Mouse (Mus musculus) cerebellum, adult (tissue): ENCODE data around the gene Gbp8.
"Not testable (repeated sequence)": the region's sequence is repeated elsewhere in the genome, so short reads cannot be mapped to it uniquely, and the experiment has no call there.

Source experiments
- ATAC-seq: cut with Nextera tagmentation; 2 replicates; pipeline ENCODE4 v1.9.2; 2017; ENCODE audit warnings: mild to moderate bottlenecking, moderate library complexity, mixed read lengths; ENCODE audit not compliant: insufficient number of reproducible peaks, low FRiP score, low TSS enrichment

The Gbp8 gene

DNA sequence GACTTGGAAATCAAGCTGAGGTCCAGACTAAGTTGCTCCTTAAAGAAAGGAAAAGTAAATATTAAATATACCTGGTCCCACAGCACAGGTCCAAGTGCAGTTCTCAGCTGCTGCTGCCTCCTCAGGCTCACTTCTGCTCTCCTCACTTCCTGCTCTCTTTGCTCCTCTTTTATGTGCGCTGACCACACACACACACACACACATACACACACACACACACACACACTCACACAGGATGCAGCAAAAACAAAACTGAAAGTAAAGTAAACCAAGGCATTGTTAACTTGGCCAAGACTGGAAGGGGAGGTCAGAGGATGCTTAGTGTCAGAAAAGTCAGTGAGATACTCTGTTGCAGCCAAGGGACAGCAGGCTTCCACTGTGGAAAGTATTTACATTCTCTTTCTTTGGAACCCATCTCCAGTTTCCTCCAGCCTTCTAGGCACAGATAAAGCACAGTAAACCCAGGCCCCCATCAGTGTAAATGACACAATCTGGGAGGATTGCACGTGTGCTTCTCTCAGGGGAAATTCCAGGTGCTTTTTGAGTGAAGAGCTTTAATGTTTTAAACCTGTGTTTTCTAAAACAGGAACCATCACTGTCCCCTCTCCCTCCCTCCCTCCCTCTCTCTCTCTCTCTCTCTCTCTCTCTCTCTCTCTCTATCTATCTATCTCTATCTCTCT, at the start of gene Gbp8, which contains the start of the genes Gbp9 and Gbp4:
Gene Gbp8 (minus strand): TSS at position 132 of the 680 bp plus-strand sequence.
Gene Gbp9 (minus strand): TSS at position 131 of the 680 bp plus-strand sequence.
Gene Gbp4 (minus strand): TSS at position 178 of the 680 bp plus-strand sequence.
- ATAC-seq, result not testable (repeated sequence)

DNA sequence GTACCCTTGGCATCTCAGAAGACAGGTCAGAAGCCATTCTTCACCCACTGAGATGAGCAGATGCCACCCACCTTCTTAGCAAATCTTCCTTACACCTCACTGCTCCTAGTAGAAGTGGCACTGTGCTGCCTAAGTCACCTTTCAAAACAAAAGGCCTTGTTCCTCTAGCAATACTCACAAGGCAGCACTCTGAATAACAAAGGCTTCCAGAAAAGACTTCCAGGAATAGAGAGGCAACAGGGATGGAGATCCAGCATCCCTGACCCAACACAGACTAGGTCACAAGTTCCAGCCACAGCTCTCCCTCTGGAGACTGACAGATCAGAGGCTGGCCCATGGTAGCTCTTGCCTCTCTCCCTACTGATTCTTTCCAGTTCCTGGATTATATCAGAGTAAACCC, 42.1 kb upstream of the Gbp8 start:
- ATAC-seq, result no peak

- ATAC-seq, result no peak
Measured at GRCm38 (mm10) chr5:105156582-105156981, 17.2 kb upstream of the Gbp8 start.

GRCm38 (mm10) chr5:105154049-105154448, 14.7 kb upstream of the Gbp8 start:
- no peak for ATAC-seq

- ATAC-seq, result not testable (repeated sequence)
Measured at GRCm38 (mm10) chr5:105148062-105148461, 8.7 kb upstream of the Gbp8 start.

DNA sequence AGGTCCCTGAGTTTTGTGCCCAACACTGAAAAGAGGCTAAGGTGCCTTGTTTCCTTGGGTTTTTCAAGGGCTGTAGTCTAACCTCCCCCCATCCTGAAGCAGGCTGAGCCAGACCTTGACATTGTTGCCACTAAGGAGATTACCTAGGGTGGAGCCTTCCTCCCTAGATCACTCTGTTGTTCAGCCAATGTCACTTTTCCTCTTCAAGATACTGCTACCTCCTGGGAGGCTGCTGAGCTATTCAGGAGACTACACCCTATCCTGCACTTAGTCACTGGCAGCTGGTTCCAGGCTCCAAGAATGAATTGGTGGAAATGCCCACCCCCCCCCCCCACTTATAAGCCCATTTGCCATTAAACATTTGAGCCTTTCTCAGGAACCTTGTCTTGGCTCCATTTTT, 7.1 kb upstream of the Gbp8 start:
- ATAC-seq, result no peak

DNA sequence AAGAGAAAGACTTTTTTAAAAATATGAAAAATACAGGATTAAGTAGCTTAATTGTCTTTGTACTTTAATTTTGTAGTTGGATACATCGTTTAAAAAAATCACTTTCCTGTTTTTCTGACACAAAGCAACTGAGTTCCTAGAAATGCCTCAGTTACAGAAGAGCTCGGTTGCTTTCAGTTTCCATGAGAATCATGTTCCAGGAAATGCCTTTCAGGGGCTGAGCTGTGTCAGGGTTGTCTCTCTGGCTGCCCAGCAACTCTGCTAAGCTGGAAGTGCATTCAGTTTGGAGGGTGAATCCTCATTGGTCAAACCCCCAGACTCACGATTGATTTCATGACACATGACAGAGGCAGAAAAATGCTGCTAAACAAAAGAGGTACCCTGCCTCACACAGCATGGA, 6.4 kb upstream of the Gbp8 start:
- ATAC-seq, result not testable (repeated sequence)

DNA sequence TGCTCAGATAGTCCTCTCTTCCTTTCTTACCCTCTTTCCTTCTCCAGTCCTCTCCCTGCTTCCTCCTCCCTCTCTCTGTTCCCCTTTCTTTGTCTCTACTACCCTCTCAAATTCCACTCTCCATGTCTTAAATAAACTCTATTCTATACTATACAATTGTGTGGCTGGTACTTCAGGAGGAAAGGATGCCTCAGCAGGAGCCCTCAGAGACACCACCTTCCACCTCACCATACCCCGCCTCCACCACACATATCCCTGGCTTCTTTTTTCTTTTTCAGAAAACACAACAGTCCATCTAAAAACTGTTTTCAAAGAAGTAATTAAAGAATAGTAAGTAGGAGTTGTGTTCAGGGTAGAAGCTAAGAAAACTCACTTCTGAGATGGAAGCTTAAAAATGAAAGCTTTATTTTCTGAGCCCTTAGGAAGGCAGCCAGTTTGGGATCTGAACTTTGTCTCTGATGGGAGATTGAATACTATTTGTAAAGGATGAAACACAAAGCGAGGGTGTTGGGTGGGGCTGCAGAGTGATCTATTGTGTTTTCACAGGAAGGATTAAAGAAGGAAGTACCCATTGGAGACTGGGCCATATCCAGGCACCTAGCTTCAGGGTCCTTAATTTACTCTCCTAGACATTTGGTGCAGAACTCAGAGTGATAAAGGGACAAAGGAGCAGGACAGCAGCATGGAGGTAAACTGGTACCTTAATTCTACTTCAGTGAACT, 910 bp upstream of the Gbp8 start:
- ATAC-seq, result not testable (repeated sequence)

GRCm38 (mm10) chr5:105138906-105139305, 434 bp downstream of the Gbp8 start:
- no peak for ATAC-seq

DNA sequence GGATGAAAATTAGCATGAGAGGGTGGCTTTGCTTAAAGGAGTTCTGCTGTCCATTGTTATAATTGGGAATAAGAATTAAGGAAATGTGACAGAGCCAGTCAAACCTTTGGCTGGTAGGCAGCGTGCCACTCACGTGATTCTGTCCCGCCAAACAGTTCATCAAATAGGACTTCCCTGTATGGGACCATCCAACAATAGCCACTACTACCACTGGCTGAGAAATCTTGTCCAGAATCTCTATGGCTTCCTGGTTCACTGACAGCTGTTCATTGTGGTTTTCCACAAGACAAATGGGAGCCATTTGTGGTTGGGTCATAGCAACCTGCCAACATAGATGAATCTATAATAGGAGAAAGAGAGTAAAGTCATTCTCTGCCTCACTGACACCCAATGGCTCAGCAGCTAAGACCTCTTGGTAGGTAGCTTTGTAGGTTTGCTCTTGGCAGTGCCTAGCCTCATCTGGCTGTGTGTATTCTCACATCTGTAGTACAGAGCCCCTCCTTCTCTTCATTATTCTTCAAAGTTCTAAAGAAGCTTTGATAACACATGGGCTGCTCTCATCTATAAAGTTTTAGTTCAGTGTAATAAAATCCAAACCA, 2.5 kb downstream of the Gbp8 start:
- not testable (repeated sequence) for ATAC-seq

- not testable (repeated sequence) for ATAC-seq
Measured at GRCm38 (mm10) chr5:105121731-105122130, 17.6 kb downstream of the Gbp8 start.

DNA sequence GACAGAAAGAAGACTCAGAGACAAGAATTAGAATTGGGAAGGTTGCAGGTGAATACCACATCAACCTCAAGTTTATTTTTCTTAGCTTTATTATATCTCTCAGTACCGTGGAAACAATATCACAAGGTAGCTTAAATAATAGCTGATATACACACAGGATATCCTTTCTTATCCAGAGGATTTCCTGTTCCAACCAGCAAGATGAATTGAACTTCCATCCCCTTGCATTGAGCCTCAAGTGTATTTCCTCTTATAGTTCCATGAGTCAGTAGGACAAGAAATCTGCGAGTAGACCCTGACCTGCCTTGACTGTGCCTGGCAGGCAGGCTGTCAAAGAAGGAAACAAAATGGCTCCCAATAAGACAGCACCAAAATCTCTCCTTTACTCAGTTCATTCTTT, 23.6 kb downstream of the Gbp8 start:
- no peak for ATAC-seq

DNA sequence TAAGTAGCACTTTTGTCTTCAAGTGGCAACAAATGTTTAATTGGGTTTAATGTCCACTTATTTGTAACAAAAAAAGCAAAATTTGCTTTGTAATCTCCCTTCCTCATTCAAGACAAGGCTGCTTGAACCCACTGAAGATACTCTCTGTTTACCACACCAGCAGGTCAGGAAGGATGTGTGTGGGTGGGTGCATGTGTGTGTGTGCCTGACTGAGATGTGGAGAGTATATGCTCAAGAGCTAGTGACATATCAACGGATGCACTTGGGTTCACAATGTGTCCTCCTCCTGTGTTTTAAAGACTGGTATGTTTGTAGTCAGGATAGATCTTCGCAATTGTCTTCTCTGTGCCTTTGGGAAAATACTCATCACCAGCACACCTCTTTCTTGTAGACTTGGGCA, 24.6 kb downstream of the Gbp8 start:
- ATAC-seq, result no peak

- ATAC-seq, result no peak
Measured at GRCm38 (mm10) chr5:105113656-105114055, 25.7 kb downstream of the Gbp8 start.

DNA sequence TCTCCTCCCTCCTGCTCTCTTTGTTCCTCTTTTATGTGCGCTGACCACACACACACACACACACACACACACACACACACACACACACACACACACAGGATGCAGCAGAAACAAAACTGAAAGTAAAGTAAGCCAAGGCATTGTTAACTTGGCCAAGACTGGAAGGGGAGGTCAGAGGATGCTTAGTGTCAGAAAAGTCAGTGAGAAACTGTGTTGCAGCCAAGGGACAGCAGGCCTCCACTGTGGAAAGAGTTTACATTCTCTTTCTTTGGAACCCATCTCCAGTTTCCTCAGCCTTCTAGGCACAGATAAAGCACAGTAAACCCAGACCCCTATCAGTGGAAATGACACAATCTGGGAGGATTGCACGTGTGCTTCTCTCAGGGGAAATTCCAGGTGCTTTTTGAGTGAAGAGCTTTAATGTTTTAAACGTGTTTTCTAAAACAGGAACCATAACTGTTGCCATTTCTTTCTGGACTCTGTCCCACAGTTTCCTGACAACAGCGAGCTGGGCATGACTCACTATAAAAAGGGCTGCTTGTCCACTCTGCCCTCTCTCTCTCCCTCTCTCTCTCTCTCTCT, 29.0 kb downstream of the Gbp8 start:
- ATAC-seq, result not testable (repeated sequence)

DNA sequence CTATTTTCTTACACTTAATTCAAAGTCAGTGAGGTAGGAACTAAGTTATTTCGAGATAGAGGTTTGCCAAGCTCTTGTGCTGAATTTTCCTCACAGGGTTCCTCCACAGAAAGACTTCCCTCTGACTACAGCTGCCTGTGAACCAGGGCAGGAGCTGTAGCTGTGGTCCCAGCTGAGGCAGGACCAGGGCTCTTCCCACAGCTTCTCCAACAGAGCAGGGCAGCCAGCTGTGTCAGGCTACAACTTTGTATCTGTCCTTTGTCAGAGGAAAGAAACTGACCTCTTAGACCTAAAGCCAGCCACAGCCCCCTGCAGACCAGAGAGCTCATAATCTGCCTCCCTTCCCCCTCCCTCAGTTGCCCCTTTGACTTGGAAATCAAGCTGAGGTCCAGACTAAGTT, 29.6 kb downstream of the Gbp8 start:
- ATAC-seq, result not testable (repeated sequence)

DNA sequence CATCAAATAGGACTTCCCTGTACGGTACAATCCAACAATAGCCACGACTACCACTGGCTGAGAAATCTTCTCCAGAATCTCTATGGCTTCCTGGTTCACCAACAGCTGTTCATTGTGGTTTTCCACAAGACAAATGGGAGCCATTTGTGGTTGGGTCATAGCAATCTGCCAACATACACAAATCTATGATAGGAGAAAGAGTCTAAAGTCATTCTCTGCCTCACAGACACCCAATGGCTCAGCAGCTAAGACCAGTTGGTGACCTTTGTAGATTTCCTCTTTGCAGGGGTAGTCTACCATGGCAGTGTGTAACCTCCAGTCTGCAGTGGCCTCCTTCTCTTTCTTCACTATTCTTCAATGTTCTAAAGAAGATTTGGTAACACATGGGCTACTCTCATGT, 33.7 kb downstream of the Gbp8 start:
- ATAC-seq, result not testable (repeated sequence)

- no peak for ATAC-seq
Measured at GRCm38 (mm10) chr5:105081900-105082299, 57.4 kb downstream of the Gbp8 start.

- not testable (repeated sequence) for ATAC-seq
Measured at GRCm38 (mm10) chr5:105068356-105068755, 71.0 kb downstream of the Gbp8 start.

GRCm38 (mm10) chr5:105064443-105064842, 74.9 kb downstream of the Gbp8 start:
- not testable (repeated sequence) for ATAC-seq

- ATAC-seq, result no peak
Measured at GRCm38 (mm10) chr5:105063321-105063720, 76.0 kb downstream of the Gbp8 start.
